Mouse (Mus musculus) CH12.LX (cell line): Measurements from ENCODE around the gene Mcts2.

Experiments
- HCFC1 ChIP-seq: IDR thresholded peaks from 2 replicates; pipeline ENCODE4 v1.6.1; 2012; ENCODE audit warnings: low read depth, mild to moderate bottlenecking, inconsistent platforms, low read length, improper control_type of control experiment
- MEF2A ChIP-seq: IDR thresholded peaks from 2 replicates; pipeline ENCODE4 v1.6.1; 2014; ENCODE audit warnings: low read depth, mild to moderate bottlenecking, inconsistent platforms, low read length, improper control_type of control experiment, borderline replicate concordance
- POLR2AphosphoS2 ChIP-seq: IDR thresholded peaks from 2 replicates; pipeline ENCODE4 v1.6.1; 2011; ENCODE audit warnings: low read depth, low read length, improper control_type of control experiment

- TF ChIP-seq POLR2AphosphoS2 (no peak), MEF2A (no peak), HCFC1 (no peak)
Measured at GRCm38 (mm10) chr2:152694708-152695107, 7.9 kb downstream of the Mcts2 start.
